Mouse (Mus musculus) CD8-positive naive resting alpha-beta T cell, adult 2 months (primary cell): ENCODE results near the gene Shoc2.

Experiments used
- DNase-seq, 2 experiments: peaks; one replicate each; pipeline ENCODE4 v3.0.0; 2022; ENCODE audit warnings: low read depth in 2 of 2, low spot score in 2 of 2

The Shoc2 gene

DNA sequence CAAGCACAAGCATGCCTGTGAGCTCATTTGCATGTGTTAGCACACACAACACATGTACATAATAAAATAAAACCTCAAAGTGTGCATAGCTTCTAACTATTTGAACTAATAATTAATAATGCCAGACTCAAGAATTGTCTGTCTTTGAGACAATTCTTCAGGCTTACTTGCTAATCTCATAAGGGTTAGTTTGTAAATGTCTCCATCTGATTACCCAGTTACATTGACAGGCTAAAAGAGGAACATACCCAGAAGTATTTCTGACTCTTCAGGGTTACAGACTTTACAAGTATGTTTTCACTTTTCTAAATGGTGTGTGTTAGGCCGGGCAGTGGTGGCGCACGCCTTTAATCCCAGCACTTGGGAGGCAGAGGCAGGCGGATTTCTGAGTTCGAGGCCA lies 71.4 kb downstream of the Shoc2 start:
- no peak for DNase-seq

DNA sequence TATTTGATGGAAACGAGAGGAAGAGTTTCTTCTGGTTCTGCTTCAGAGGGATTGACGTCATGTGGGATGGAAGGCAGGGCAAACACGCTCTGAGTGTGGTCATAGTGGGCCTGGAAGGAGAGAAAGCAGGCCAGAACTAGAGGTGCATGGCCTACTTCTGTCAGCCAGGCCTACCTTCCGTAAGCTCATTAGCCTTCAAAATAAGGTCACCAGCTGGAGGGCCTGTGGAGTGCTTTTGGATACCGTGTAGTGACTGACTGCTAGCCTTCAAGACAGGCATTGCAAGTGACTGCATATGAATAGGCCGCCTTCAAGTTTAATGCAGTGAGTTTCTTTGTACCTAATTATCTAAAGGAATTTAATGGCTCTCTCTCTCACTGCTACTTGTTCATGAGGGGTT lies 91.0 kb downstream of the Shoc2 start:
- DNase-seq = no peak

DNA sequence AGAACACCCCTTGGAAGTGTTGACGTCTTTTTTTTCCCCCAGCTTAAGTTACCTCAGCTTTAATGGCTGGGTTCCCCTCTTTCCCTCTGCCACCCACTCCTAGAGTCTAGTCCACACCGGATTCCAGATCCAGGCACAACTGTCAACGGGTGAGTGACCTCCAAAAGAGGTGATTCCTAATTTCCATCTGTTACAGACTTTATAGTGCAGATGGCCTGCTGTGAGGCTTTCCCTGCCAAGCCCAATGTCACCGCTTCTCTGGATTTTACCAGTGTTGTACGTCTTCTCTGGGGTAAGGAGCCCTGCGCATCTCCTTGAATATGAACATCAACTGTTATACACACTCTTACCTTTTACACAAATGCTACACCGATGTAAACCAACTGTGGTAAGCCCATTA lies 95.3 kb downstream of the Shoc2 start:
- DNase-seq = no peak

DNA sequence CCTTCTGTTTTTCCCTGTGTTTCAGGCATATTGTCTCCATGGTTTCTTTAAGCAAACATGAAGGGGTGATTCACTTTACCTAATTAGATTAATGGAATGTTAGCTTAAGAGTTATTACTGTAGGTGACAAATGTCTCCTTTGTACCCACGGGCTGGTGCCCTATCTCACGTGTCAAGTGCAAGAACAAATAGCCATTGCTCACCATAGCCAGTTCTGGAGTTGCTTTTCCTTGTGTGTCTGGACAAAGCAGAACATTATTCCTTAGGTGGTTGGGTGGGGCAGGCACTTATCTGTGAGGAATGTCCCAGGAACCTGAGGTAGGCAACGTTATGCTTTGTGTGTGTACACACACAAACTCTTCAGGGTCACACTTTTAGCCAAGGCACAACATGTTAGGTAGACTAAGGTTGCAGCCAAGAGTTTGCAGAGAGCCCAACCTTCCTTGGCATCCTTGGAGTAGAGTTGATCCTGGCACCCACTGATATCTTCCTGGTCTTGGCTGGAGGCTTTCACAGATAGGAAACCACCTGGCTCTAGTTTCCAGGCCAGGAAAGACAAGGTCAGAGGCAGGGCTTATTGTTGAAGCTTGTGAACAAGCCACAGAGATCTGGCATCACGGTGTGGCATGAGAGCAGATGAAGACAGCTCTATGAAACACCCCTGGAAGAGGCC lies 96.4 kb downstream of the Shoc2 start:
- DNase-seq = no peak

DNA sequence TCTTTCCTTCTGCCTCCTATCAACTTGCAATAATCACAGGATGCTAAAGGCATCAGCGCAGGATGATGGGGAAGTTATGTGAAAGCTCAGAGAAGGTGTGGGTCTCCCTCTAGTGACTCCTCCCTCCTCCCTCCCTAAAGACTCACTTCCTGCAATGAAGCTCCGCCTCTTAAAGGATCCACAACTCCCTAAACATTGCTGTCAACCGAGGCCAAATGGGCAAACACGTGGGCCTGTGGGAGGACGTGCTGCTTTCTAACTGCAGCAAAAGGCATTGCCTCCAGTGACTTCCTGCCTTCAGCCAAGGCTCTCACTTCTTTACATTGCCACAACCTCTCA lies 96.9 kb downstream of the Shoc2 start:
- no peak for DNase-seq

DNA sequence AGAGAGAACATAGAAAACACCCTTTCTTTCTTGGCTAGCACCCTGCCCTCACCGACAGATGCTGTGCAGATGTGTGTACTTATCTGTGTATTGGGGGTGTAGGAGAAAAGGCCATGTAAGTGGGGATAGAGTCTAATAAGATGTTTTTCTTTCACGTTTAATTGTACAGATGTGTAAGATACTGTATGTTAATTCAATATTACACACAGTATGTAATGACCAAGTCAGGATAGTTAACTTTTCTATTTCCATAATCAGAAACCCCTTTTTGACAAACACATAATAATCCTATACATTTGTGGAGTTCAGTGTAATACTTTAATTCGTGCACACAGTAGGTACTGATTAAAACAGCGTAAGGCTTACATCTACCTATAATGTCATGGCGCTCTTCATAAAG lies 99.7 kb downstream of the Shoc2 start, which contains the start of gene Adra2a:
Adra2a (plus strand) TSS at position 301 of the 400 bp plus-strand sequence.
- no peak for DNase-seq

DNA sequence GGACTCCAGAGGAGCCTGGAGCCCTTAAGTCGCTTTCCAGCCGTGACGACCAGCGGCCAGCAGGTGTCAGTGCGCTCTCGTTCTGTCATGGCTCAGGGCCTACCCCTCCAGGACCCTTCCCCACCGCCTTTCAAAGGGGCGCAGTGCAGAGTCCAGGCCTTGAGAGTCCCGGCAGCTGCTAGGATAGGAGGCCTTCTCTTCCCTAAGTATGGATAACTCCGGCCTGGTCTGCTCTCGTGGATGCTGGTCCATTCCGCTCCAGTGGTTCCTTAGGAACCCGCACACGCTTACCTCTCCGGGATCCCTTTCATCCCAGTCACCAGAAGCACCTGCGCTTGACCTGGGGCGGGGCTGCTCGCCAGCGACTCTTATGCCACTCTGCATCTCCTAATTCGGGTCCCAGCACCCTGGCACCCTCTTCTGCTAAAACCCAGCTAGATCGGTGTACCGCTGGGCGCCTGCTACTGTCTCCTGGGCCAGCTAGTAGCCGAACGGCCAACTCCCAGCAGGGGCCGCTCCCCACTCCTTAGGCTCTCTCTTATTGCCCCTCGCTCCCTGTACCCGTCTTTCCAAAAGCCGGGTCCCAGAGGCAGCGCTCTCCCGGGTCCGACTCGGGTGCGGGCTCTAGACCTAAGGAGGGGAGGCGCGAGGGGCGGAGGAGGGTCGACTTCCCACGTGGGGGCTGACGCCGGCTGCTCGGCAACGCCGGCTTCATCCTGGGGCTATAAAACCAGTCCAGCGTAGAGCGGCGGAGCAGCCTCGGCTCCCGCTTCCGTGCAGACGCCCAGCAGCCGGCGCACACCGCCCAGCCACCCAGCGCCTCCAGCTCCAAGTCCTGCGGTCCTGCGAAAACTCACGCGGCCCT lies 100.6 kb downstream of the Shoc2 start:
- DNase-seq = no peak

DNA sequence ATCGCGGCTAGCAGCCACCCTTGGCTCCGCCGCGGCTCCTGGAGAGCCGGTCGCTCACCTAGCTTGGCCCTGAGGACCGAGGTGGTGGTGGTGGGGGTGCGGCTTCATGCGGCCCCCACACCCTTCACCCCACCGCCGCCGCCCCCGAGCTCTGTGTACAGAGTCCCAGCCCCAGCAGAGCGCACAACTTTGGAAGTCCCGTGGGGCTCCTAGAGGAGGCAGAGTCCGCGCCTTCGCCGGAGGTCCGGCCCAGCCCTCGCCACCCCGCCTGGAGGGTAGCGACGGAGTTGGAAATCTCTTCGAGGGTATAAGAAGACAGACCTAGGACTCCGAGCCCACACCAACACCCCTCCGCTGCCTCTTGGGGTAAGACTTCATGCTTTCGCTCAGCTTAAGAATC lies 101.3 kb downstream of the Shoc2 start:
- no peak for DNase-seq

DNA sequence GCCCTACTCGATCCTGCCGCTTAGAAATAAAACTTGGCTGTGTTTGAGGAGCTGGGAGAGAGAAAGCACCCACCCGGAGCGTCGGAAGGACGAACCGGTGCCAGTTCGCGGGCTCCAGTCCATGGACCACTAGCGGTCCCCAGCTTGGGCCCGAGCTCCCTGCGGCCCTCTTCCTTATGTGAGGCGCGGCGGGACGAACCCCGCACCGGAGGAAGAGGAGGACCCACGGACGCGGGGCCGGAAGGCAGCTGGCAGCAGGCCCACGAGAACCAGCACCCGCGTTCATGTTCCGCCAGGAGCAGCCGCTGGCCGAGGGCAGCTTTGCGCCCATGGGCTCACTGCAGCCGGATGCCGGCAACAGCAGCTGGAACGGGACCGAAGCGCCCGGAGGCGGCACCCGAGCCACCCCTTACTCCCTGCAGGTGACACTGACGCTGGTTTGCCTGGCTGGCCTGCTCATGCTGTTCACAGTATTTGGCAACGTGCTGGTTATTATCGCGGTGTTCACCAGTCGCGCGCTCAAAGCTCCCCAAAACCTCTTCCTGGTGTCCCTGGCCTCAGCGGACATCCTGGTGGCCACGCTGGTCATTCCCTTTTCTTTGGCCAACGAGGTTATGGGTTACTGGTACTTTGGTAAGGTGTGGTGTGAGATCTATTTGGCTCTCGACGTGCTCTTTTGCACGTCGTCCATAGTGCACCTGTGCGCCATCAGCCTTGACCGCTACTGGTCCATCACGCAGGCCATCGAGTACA lies 102.0 kb downstream of the Shoc2 start:
- no peak for DNase-seq

DNA sequence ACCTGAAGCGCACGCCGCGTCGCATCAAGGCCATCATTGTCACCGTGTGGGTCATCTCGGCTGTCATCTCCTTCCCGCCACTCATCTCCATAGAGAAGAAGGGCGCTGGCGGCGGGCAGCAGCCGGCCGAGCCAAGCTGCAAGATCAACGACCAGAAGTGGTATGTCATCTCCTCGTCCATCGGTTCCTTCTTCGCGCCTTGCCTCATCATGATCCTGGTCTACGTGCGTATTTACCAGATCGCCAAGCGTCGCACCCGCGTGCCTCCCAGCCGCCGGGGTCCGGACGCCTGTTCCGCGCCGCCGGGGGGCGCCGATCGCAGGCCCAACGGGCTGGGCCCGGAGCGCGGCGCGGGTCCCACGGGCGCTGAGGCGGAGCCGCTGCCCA lies 102.6 kb downstream of the Shoc2 start:
- DNase-seq = no peak

DNA sequence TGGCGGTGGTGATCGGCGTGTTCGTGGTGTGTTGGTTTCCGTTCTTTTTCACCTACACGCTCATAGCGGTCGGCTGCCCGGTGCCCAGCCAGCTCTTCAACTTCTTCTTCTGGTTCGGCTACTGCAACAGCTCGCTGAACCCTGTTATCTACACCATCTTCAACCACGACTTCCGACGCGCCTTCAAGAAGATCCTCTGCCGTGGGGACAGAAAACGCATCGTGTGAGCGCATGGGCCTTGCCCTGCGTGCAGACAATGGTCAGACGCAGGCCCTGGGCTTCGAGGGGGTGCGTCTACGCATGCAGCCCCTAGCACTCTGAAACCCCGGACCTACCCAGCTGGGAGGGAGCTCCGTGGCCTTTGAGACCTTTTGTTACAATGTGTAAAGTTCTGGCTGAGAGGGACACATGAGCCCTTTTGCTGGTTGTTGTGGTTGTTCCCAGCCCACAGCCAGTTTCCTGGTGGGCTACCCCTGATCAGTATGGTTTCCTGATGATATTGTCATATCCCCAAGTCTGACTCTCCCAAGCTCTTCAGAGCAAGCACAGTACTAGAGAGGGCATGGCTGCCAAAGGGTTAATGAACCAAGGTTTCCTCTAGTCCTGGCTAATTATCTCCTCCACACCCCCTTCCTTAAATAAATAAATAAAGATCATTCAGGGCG lies 103.4 kb downstream of the Shoc2 start:
- no peak for DNase-seq

DNA sequence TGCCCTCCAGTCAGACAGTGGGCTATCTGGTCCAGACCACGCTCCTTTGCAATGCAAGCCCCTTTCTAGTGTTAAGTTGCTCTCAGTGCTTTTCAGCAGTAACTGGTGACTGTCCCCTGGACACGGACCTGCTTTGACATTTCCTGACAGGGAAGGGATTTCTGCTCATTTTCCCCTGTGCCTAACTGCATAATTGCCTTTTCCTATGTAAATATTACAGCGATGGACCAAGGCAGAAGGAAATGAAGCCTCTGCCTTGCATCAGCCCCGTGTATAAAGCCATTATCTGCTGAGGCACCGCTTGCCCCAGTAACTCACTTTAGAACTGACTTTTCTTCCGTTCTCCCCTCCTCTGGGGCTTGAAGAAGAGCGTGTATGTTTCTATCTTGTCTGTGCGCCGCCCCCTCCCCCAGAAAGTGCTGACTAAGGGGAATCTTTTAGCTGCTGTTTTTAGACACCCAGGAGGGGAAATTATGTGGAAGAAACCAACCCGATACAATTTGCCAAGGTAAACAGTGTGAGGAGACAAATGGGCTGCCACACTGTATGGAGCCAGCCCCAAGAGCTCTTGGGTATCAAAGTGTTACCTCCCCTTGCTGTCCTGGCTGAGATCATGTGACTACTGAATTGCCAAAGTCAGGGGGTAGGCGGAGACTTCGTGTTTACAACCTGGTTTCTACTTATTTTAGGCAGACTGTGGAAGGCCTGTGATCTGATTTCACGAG lies 104.2 kb downstream of the Shoc2 start:
- DNase-seq = no peak

DNA sequence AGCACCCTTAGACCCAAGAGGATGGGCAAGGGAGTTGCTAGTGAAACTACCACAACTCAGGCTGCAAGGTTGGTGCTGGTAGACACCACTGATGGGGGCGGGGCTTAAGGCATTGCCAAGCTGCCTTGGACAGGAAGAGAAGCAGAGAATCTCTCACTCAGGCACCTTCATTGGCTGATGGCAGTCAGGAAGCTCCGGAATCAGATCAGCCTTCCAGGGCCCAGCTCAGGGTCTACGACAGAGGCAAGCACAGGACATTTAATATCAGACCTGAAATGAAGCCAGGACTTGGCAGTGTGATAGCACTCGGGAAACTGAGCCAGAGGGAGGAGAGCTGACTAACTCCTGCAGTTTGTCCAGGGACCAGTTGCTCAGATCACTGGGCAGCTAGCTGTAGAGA lies 107.5 kb downstream of the Shoc2 start:
- DNase-seq = no peak

DNA sequence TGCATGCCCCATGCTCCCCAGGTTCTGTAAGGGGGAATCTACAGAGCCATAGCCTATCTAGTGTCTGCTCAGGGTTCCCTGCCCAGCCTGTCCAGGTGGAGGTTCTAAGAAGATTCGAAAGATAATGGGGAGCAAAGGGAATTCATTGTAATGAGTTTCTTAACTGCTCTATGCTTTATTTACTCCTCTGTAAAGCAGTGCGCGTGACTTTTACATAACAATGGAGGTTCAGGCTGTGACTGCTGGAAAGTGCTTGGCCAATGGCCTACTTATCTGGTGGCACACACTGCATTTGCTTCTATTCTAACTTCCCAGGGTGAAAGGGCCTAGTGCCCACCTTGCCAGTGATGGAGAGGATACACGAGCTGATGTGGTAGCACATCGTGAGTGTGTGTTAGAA lies 111.7 kb downstream of the Shoc2 start:
- DNase-seq = no peak

DNA sequence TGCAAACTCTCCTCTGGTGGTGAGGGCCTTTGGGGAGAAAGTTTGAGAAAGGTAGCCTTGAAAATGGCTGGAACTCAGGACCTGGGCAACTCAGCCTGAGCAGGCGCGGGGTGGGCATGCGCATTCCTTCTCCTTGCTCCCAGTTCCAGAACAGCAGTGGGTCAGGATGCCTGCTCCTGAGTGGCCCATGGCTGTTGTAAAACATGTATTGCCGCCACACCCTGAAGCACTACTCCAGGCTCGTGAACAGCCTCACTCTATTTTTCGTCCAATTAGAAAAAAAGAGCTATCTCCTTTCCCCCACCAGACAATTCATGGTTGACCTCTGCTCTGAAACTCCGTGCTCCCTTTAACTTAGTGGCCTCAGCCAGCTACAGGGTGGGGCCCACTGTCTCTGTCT lies 124.3 kb downstream of the Shoc2 start:
- DNase-seq = no peak

DNA sequence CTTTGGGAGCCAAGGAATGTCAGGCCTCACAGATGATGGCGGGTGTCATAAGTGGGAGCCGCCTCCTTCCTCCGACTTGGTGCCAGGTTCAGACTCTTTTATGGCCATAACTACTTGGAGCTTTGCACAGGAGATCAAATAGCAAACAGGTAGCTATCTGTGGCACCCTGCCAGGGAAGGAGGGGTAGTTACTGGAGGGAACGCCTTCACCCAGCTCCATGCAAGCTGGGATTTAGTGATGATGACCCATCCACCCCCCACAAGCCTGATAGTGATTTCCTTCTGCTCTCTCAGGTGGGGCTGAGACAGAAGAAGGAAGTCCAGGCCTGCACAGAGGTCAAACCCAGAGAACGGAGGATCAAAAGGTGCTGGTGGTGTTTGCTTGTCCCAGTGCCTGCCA lies 126.4 kb downstream of the Shoc2 start:
- no peak for DNase-seq

DNA sequence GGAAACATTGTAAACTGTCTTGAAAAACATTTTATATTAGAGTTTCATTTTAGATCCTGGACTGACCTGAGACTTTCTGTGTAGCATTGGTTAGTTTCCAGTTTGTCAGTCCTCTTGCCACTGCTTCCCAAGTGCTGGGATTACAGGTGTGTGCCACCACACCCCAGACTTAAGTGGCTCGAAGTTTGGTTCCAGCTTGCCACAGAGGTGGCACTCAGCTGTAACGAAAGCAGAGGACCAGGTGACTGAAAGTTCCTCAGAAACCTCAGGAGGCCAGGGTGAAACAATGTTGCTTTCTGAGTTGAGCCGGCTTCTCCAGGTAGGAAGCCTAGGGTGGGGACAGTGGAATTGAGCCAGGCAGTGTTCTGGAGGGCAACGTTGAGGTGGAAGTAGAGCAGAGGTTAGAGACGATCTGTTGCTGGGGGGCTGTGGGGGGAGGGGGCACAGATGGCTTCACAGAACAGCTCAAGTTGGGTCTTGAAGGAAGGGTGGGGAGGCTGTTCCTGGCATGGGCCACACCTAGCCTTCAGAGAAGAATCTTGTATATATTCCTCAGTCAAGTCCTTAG lies 128.2 kb downstream of the Shoc2 start:
- no peak for DNase-seq

DNA sequence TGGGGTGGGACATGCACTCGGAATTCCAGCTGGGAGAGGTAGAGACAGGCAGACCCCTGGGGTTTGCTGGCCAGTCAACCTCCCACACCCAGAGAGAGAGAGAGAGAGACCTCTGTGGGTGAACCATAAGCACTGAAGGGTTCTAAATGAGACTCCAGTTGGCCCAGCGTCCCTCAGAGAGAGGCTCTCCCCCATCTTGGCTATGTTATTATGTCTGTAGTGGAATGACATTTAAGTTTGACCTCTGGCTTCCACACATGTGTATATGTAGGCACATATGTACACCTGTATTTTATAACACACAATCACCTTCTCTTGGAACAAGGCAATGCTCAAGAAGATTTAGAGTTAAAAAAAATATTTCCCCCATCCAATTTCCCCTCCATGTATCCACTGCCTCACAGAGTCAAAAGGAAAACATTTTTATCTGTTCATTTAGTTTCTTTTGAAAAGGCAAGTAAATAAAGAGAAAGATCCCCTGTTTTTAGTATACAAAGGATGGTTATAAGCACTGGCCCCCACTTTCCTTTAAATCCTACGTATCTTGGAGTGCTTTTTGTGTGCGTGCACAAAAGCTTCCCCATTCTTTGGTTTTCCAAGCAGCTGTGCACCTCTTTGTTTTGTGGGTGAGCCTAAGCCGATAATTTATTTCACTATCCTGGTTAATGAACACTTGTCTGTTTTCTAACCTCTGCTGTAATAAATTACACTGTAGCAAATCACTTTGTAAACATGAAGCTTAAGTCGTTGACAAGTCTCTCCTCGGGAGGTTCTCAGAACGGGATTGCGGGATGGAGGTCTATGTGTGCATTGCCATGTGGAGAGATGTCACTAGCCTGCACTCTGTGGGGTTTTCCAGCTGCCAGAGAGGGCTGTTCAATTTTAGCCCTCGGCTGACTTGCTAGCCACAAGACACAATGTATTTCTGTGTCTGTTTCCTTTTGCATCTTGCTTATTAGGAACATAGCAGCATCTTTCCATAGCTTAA lies 132.6 kb downstream of the Shoc2 start:
- no peak for DNase-seq

DNA sequence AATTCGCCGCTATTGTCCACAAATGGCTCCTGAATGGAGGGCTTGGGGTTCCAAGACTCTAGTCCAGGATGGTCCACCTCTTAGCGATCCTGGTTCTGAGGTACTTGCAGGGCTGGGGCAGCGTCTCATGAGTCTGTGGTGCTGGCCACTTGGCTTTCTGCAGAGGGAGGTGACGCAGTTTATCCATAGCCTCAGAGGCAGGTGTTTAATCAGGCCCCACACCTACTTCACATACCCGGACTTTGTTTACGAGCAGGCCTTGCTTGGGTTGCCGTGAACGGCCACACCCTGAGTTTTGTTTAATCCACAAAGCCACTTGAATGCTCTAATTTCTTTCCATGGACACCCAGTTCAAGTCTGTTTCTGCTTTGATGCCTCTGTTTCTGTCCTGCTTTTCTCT lies 137.2 kb downstream of the Shoc2 start:
- no peak for DNase-seq
